Mouse (Mus musculus): ENCODE measurements around the gene Lrig2.

DNA sequence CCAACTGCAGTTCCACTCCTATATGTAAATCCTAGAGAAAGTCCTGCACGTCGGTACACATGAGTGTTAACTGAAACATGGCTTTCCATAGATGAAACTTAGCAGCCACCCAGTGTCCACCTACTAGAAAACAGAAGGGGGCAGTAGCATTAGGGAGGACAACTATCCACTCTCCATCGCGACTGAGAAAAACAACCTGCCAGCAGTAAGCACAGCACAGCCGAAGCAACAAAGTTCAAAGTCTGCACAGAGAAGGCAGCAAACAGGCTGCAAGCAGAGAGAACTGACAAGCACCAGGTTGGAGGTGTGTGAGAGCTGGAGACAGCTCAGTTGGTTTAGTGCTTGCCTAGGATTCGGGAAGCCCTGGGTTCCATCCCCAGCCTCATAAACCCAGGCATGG, 7.2 kb upstream of the Lrig2 start:
- TF ChIP-seq ZC3H11A (IDR thresholded peaks at IDR 0.05; ENCODE audit: borderline replicate concordance, low read depth, low read length) (no peak), HCFC1 (IDR thresholded peaks at IDR 0.05; ENCODE audit: borderline replicate concordance, insufficient read depth, low read length) (no peak)
